Mouse (Mus musculus): Measurements from ENCODE around the gene Zfp638.

- TF ChIP-seq CTCF (IDR thresholded peaks at IDR 0.05; ENCODE audit: low read depth), result no peak
- TF ChIP-seq EP300 (optimal IDR thresholded peaks at IDR 0.05), result no peak
These were observed 486 bp upstream of the Zfp638 start for GRCm38 (mm10) chr6:83866423-83866822.
